Mouse (Mus musculus): Measurements from ENCODE around the gene Wfikkn2. TPM values are rescaled to one million over a fixed set of nuclear protein-coding genes. Genes with fewer than 3 reads are reported as not detected.
"Not testable (repeated sequence)": the region's sequence is repeated elsewhere in the genome, so short reads cannot be mapped to it uniquely, and the experiment has no call there.

The Wfikkn2 gene
- total RNA-seq, 2 experiments from 2014 or later, result 1.3 to 1.6 TPM

DNA sequence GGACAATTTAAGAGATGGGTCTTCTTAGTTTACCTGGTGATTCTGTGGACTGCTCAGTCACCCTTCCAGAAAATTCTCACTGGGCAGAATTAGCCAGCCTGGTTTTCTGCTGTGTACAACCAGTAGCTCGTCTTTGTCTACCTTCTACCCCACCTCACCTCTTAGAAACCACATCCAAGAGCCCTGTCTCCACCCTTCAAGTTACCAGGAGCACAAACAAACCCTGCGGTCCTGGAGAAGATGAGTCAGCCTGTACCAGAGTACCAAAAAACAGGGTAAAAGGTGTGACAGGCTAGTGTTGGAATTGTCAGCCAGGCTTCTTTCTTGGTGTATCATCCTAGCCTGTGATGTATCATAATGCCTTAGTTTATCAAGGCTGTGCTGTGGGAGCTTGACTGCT, 29.9 kb upstream of the Wfikkn2 start:
- H3K4me3 ChIP-seq, result no peak overlapping the region
- no peak overlapping the region for H3K27ac ChIP-seq
- intact Hi-C loops (cut with DNase I), result loop anchor here (10.0 kb wide), 1 partner anchor 311 kb away; the partner anchor contains the start of genes Gm20390 and Nme1
- DNase-seq (ENCODE audit: extremely low spot score in 1 of 2, low spot score in 2 of 2), result no peak
- no peak for TF ChIP-seq CTCF (IDR thresholded peaks at IDR 0.05)

GRCm38 (mm10) chr11:94275226-94275625, 29.4 kb upstream of the Wfikkn2 start:
- intact Hi-C loops (cut with DNase I), result loop anchor here (10.0 kb wide), 1 partner anchor 310 kb away; the partner anchor contains the start of genes Gm20390 and Nme1
- no peak for DNase-seq (ENCODE audit: extremely low spot score in 1 of 2, low spot score in 2 of 2)
- no peak for TF ChIP-seq CTCF (IDR thresholded peaks at IDR 0.05)
- Histone ChIP-seq H3K4me3 (no peak overlapping the region), H3K27ac (no peak overlapping the region)

DNA sequence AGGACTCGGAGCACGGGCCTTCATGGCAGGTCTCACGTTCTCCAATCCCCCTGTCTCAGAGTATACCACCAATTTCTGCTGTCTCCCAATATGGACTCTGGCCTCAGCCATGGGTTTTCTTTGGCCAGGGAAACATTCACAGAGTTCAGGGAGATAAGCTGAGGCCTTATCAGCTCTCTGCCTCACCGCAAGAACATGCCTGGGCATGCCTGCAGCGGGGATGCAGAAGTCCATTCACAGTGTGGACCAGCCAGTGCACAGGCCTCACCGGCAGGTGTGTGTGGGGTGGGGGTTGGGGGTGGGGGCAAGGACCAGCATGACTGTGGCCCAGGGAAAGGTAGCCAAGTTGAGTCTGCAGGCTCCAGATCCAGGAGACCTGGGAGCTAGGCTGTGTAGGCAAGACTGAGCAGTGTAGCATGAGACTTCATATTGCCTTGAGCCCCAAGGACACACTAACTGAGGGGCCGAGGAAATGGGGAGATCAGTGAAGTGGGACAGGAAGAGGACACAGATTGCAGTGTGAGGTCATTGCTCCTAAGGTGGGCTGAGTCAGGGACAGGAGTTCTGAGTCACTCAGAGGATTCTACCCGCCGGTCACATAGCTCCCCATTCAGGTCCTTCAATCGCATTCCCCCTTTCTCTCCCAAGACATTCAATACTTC, 28.5 kb upstream of the Wfikkn2 start:
- no peak overlapping the region for H3K4me3 ChIP-seq
- no peak overlapping the region for H3K27ac ChIP-seq
- TF ChIP-seq CTCF (IDR thresholded peaks at IDR 0.05), result no peak
- intact Hi-C loops (cut with DNase I), result loop anchor here (10.0 kb wide), 1 partner anchor 310 kb away; the partner anchor contains the start of genes Gm20390 and Nme1
- DNase-seq (ENCODE audit: extremely low spot score in 1 of 2, low spot score in 2 of 2), result no peak

DNA sequence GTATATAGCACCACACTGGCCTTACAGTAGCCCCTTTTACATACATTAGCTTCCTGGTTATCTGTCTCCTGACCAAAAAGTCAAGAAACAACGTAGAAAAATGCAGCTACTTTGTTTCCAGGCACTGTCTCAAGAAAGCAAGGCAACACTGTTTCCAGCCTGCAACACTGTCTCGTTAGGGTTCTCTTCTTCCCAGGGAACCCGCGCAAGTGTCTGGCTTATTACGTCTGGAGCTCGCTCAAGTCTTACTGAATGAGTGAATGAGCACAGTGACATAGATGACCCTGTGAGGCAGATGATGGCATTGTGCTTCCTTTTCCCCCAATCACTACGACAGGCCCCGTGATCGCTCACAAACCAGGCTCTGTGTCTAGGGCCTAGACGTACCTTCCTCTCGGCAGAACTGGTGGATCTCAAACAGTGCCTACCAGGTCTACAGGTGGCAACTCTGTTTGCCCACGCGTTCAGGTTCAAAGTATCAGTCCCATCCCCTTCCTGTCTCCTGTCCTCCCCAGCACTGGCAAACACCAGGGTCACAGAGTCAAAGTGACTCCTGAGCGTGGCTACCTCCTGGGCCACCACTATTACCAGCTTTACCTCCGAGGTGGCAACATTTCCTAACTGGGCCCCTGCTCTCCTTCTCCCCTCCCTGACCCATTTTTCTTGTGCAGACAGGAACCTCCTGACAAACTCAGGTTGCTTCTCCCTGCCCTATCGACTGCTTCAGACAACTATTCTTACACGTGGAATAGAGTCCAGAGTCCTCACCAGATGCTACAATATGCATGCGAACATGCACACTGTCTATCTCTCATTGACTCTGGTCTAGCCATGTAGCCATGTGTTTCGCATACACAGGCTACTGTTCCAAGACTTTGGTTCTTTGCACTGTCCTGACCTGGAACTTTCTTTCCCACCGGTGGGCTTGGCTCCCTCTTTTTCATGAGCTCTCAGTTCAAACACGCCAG, 27.4 kb upstream of the Wfikkn2 start:
- Histone ChIP-seq H3K27ac (no peak overlapping the region), H3K4me3 (no peak overlapping the region)
- intact Hi-C loops (cut with DNase I), result loop anchor here (10.0 kb wide), 1 partner anchor 308 kb away; the partner anchor contains the start of genes Gm20390 and Nme1
- no peak for TF ChIP-seq CTCF (IDR thresholded peaks at IDR 0.05)
- no peak for DNase-seq (ENCODE audit: extremely low spot score in 1 of 2, low spot score in 2 of 2)

- Histone ChIP-seq H3K27ac (no peak overlapping the region), H3K4me3 (no peak overlapping the region)
- no peak for TF ChIP-seq CTCF (IDR thresholded peaks at IDR 0.05)
- DNase-seq (ENCODE audit: extremely low spot score in 1 of 2, low spot score in 2 of 2), result no peak
- intact Hi-C loops (cut with DNase I), result loop anchor here (10.0 kb wide), 1 partner anchor 306 kb away; the partner anchor contains the start of genes Gm20390 and Nme1
These were observed 25.2 kb upstream of the Wfikkn2 start for GRCm38 (mm10) chr11:94271015-94271414.

DNA sequence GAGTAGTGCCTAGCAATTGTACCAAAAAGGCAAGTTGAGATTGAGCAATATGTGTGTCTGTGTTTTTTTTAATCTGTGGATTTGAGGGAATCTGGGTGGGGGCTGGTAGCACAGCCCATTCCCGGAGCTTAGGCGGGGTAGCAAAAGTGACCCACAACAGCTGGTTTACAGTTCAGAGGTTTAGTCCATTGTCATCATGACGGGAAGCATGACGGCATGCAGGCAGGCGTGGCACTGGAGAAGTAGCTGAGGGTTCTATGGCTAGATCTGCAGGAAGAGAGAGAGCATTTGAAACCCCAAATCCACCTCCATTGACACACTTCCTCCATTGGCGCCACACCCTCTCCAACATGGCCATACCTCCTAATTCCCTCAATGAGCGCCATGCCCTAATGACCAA, 24.1 kb upstream of the Wfikkn2 start:
- Histone ChIP-seq H3K4me3 (no peak overlapping the region), H3K27ac (no peak overlapping the region)
- TF ChIP-seq CTCF (IDR thresholded peaks at IDR 0.05), result no peak
- intact Hi-C loops (cut with DNase I), result loop anchor here (10.0 kb wide), 1 partner anchor 305 kb away; the partner anchor contains the start of genes Gm20390 and Nme1
- DNase-seq (ENCODE audit: extremely low spot score in 1 of 2, low spot score in 2 of 2), result no peak

DNA sequence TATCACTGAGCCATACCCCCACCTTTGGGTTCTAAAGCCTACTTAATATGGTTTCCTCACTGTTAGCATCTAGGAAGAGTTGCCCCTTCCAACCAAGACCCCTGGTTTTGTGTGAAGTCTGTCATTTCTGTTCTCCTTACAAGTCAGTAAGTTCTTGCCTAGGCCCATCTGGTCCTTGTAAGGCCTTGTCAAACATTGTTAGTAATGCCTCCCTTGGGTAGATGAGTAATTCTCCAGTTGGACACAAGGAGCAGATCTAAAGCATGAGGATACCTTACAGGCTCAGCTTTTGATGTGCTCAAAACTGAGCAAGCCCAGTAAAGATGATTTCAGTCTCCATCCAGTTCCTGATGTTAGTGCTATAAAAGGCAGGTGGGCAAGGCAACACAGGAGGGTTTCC, 23.0 kb upstream of the Wfikkn2 start:
- TF ChIP-seq CTCF (IDR thresholded peaks at IDR 0.05), result no peak
- no peak overlapping the region for H3K4me3 ChIP-seq
- DNase-seq (ENCODE audit: extremely low spot score in 1 of 2, low spot score in 2 of 2), result no peak
- H3K27ac ChIP-seq, result no peak overlapping the region
- intact Hi-C loops (cut with DNase I), result no loop called here

- intact Hi-C loops (cut with DNase I); DNase-seq (ENCODE audit: extremely low spot score in 1 of 2, low spot score in 2 of 2); H3K4me3 ChIP-seq; H3K27ac ChIP-seq: not testable (repeated sequence)
These were observed 20.4 kb upstream of the Wfikkn2 start for GRCm38 (mm10) chr11:94266155-94266554.

- peak; percentile 39 to 43 for DNase-seq (ENCODE audit: extremely low spot score in 1 of 2, low spot score in 2 of 2)
- Histone ChIP-seq H3K4me3 (peak overlapping the region; percentile 41), H3K27ac (peak overlapping the region; percentile 74)
- peak; percentile 50 for TF ChIP-seq CTCF (IDR thresholded peaks at IDR 0.05)
- intact Hi-C loops (cut with DNase I), result no loop called here
These were observed 19.5 kb upstream of the Wfikkn2 start for GRCm38 (mm10) chr11:94265134-94265785.

DNA sequence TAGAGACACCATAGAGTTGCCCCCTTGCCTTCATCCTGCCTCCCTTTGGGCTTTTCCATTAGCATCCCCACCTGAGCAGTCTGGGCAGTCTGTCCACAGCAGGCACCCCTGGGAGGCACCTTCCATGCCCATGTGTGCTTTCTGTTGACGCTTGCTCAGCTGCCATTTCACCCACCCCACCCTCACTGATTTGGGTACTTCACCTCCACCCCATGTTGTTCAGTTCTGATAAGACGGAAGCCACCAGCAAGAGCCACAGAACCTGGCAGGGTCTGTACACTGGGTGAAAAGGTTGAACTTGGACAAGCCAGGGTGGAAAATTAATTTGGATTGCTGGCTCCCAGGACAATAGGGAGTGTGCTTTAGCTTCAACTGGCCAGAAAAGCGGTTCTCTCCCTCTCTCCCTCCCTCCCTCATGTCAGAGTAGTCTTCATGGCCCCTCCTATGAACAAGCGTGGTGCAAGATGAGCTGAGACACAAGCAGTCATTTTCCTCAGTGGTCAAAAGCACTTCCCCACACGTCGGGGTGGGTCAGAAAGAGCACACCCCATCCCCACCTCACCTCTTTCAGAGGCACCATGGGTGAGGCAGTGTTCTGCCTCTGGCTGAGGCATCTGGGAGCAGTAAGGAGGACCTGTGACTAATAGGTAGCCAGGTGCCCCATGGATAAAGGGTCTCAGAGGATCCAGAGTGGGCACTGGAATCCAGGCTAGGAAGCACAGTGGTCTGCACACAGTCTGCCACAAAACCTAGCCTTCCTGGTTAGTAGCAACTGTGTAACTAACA, 16.0 kb upstream of the Wfikkn2 start:
- intact Hi-C loops (cut with DNase I), result no loop called here
- no peak for TF ChIP-seq CTCF (IDR thresholded peaks at IDR 0.05)
- DNase-seq (ENCODE audit: extremely low spot score in 1 of 2, low spot score in 2 of 2), result no peak
- no peak overlapping the region for H3K4me3 ChIP-seq
- no peak overlapping the region for H3K27ac ChIP-seq

DNA sequence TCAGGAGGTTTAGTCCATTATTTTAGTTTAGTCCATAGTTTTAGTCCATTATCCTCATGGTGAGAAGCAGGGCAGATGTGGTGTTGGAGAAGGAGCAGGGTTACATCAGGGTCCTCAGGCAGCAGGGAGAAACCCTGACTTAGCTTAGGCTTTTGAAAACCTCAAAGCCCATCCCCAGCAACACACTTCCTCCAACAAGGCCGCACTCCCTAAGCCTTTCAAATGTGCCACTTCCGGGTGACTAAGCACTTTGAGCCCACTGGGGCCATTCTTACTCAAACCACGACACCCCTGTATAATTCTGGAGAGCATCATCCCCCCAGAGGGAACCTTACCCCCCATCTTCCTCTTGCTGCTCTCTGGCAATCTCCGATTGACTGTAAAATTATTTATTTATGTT, 14.0 kb upstream of the Wfikkn2 start:
- no peak for DNase-seq (ENCODE audit: extremely low spot score in 1 of 2, low spot score in 2 of 2)
- Histone ChIP-seq H3K27ac (no peak overlapping the region), H3K4me3 (no peak overlapping the region)
- intact Hi-C loops (cut with DNase I), result no loop called here
- TF ChIP-seq CTCF (IDR thresholded peaks at IDR 0.05), result no peak
